Mouse (Mus musculus): ENCODE data around the gene Nfkbib.

Nfkbib gene

GRCm38 (mm10) chr7:28767462-28767965, at the start of gene Nfkbib:
Gene Nfkbib, minus strand, starts transcription at chr7:28767512.
- no peak for DNase-seq (ENCODE audit: low spot score)

- DNase-seq (ENCODE audit: low spot score) = no peak
These were observed 49.6 kb upstream of the Nfkbib start for GRCm38 (mm10) chr7:28816920-28817319.

GRCm38 (mm10) chr7:28816201-28816600, 48.9 kb upstream of the Nfkbib start:
- no peak for DNase-seq (ENCODE audit: low spot score)

GRCm38 (mm10) chr7:28815230-28815629, 47.9 kb upstream of the Nfkbib start:
- no peak for DNase-seq (ENCODE audit: low spot score)

- DNase-seq (ENCODE audit: low spot score) = no peak
These were observed 47.2 kb upstream of the Nfkbib start for GRCm38 (mm10) chr7:28814306-28815034.

GRCm38 (mm10) chr7:28812949-28813348, 45.6 kb upstream of the Nfkbib start:
- DNase-seq (ENCODE audit: low spot score) = no peak

GRCm38 (mm10) chr7:28812436-28812835, 45.1 kb upstream of the Nfkbib start:
- no peak for DNase-seq (ENCODE audit: low spot score)

GRCm38 (mm10) chr7:28811640-28812275, 44.4 kb upstream of the Nfkbib start:
- no peak for DNase-seq (ENCODE audit: low spot score)

GRCm38 (mm10) chr7:28811228-28811627, 43.9 kb upstream of the Nfkbib start:
- peak; percentile 80 for DNase-seq (ENCODE audit: low spot score)

GRCm38 (mm10) chr7:28810107-28811066, 43.1 kb upstream of the Nfkbib start:
- peak; percentile 99 for DNase-seq (ENCODE audit: low spot score)

GRCm38 (mm10) chr7:28809401-28810089, 42.2 kb upstream of the Nfkbib start:
- DNase-seq (ENCODE audit: low spot score) = peak; percentile 46

GRCm38 (mm10) chr7:28808957-28809393, 41.7 kb upstream of the Nfkbib start:
- peak; percentile 85 for DNase-seq (ENCODE audit: low spot score)

- DNase-seq (ENCODE audit: low spot score) = no peak
These were observed 41.1 kb upstream of the Nfkbib start, which contains the start of gene Hnrnpl for GRCm38 (mm10) chr7:28808221-28808941. Gene Hnrnpl, plus strand, starts transcription at chr7:28808541.

- no peak for DNase-seq (ENCODE audit: low spot score)
These were observed 40.4 kb upstream of the Nfkbib start for GRCm38 (mm10) chr7:28807641-28808220.

- no peak for DNase-seq (ENCODE audit: low spot score)
These were observed 39.6 kb upstream of the Nfkbib start for GRCm38 (mm10) chr7:28806869-28807268.

- no peak for DNase-seq (ENCODE audit: low spot score)
These were observed 36.4 kb upstream of the Nfkbib start for GRCm38 (mm10) chr7:28803756-28804155.

GRCm38 (mm10) chr7:28802846-28803588, 35.7 kb upstream of the Nfkbib start:
- no peak for DNase-seq (ENCODE audit: low spot score)

GRCm38 (mm10) chr7:28801901-28802670, 34.8 kb upstream of the Nfkbib start:
- DNase-seq (ENCODE audit: low spot score) = no peak

- DNase-seq (ENCODE audit: low spot score) = no peak
These were observed 34.1 kb upstream of the Nfkbib start for GRCm38 (mm10) chr7:28801451-28801850.
